Mouse (Mus musculus) C2C12 (cell line): ENCODE measurements around the gene Zfp462. TPM values are rescaled to one million over a fixed set of nuclear protein-coding genes. Genes with fewer than 3 reads are reported as not detected.
"Not testable (repeated sequence)": the region's sequence is repeated elsewhere in the genome, so short reads cannot be mapped to it uniquely, and the experiment has no call there.

Source experiments
- H3K27me3 ChIP-seq: one replicate; pipeline ENCODE4 v1.6.1; 2011; ENCODE audit not compliant: control insufficient read depth, insufficient read depth, insufficient read length
- H3K36me3 ChIP-seq: one replicate; pipeline ENCODE4 v1.6.1; 2011; ENCODE audit not compliant: control insufficient read depth, insufficient read depth
- H3K4me3 ChIP-seq: one replicate; pipeline ENCODE4 v1.5.1; 2011; ENCODE audit warnings: mild to moderate bottlenecking, control low read depth; ENCODE audit not compliant: poor library complexity, insufficient read depth, severe bottlenecking
- H3K79me2 ChIP-seq: one replicate; pipeline ENCODE4 v1.6.1; 2011; ENCODE audit not compliant: control insufficient read depth, insufficient read depth
- H3K79me3 ChIP-seq: one replicate; pipeline ENCODE4 v1.6.1; 2011; ENCODE audit warnings: low read depth, control low read depth
- H3ac ChIP-seq: one replicate; pipeline ENCODE3; 2011; ENCODE audit warnings: low read depth; ENCODE audit not compliant: control insufficient read depth, insufficient read length
- CEBPB ChIP-seq: IDR thresholded peaks from one replicate; pipeline ENCODE4 v1.6.1; 2011; ENCODE audit warnings: low read depth, mild to moderate bottlenecking, control low read depth, moderate library complexity
- CTCF ChIP-seq: IDR thresholded peaks from one replicate; pipeline ENCODE4 v1.5.1; 2011; ENCODE audit not compliant: control insufficient read depth, insufficient read depth, insufficient read length
- FOSL1 ChIP-seq: IDR thresholded peaks from one replicate; pipeline ENCODE4 v1.8.0; 2011; ENCODE audit warnings: mild to moderate bottlenecking, low read length; ENCODE audit not compliant: poor library complexity, insufficient read depth, severe bottlenecking
- MAX ChIP-seq: IDR thresholded peaks from one replicate; pipeline ENCODE4 v1.6.1; 2011; ENCODE audit warnings: mild to moderate bottlenecking, control low read depth
- MYOD1 ChIP-seq: IDR thresholded peaks from one replicate; pipeline ENCODE4 v1.6.1; 2011; ENCODE audit warnings: low read depth; ENCODE audit not compliant: control insufficient read depth, insufficient read length
- MYOG ChIP-seq: IDR thresholded peaks from one replicate; pipeline ENCODE4 v1.6.1; 2011; ENCODE audit not compliant: control insufficient read depth, insufficient read length; ENCODE audit errors: extremely low read depth
- USF1 ChIP-seq: IDR thresholded peaks from one replicate; pipeline ENCODE4 v1.6.1; 2011; ENCODE audit warnings: low read depth, mild to moderate bottlenecking, control low read depth, moderate library complexity
- polyA plus RNA-seq: library from polyadenylated mRNA; unstranded; fragments of >200 nt; fragmentation: generic; extraction: Trizol; gene quantifications from one replicate; pipeline ENCODE4 v1.2.1, GENCODE M21; 2012; ENCODE audit warnings: missing spikeins

Gene Zfp462
- polyA plus RNA-seq, 1 experiment, result 6.3 TPM

- no peaks in the 10 kb centered on the region for H3K36me3 ChIP-seq
- H3ac ChIP-seq, result no peak overlapping the region
- no peaks in the 10 kb centered on the region for H3K79me3 ChIP-seq
- no peaks in the 10 kb centered on the region for H3K27me3 ChIP-seq
- TF ChIP-seq USF1 (no peak), FOSL1 (no peak)
- no peaks in the 10 kb centered on the region for H3K79me2 ChIP-seq
- no peak overlapping the region for H3K4me3 ChIP-seq
These were observed 21.5 kb upstream of the Zfp462 start for GRCm38 (mm10) chr4:54923386-54923785.

DNA sequence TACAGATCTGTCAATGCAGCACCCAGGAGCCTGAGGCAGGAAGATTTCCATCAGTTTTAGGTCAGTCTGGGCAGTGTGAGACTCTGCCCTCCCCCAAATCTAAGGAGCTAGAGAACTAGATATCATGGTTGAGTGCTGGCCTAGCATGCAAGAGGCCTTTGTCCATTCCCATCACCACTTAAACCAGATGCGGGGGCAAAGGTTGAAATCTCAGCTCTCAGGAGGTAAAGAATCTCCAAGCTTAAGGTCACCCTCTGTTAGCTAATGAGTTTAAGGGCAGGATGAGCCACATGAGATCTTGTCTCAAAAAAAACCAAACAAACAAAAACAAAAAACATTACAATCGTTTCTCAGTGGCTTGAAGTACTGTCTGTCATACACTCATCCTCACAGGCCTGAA lies 20.5 kb upstream of the Zfp462 start:
- Histone ChIP-seq H3K36me3 (no peaks in the 10 kb centered on the region), H3K4me3 (no peak overlapping the region), H3K27me3 (no peaks in the 10 kb centered on the region), H3K79me2 (no peaks in the 10 kb centered on the region), H3K79me3 (no peaks in the 10 kb centered on the region), H3ac (no peak overlapping the region)
- TF ChIP-seq CTCF (no peak), CEBPB (no peak), MAX (no peak), MYOG (no peak), FOSL1 (no peak), USF1 (no peak), MYOD1 (no peak)

- not testable (repeated sequence) for H3K36me3 ChIP-seq, H3K4me3 ChIP-seq, H3K79me3 ChIP-seq, H3K27me3 ChIP-seq, H3K79me2 ChIP-seq, H3ac ChIP-seq
These were observed 18.4 kb upstream of the Zfp462 start for GRCm38 (mm10) chr4:54926456-54926855.

DNA sequence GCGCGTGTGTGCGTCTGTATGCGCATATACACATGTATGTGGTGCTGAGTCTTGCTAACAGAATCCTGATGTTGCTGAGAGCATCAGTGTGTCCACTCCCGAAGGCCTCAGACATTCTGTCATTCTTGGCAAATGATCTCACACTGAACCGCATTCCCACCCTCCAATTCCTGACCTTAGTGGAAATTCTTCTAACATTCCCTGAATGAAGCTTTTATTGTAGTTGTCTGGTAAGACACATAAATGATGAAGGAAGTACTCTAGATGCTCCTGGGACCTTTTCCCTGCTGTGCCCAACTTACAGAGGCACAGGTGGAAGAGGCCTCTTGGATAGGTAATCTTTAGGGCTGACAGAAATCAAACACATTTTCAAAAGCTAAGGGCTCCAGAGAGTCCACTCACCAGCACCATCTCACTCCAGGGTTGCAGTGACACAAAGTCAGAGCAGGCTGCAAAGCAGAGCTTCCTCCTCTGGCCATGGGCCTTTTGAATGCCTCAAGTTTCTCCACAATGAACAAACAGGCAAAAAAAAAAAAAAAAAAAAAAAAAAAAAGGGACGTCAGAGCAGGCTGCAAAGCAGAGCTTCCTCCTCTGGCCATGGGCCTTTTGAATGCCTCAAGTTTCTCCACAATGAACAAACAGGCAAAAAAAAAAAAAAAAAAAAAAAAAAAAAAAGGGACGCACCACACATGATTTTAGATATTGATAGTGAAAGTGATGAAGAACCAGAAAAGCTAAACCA lies 17.4 kb upstream of the Zfp462 start:
- H3K79me3 ChIP-seq, H3K36me3 ChIP-seq: not testable (repeated sequence)

GRCm38 (mm10) chr4:54929686-54930085 lies 15.2 kb upstream of the Zfp462 start:
- no peaks in the 10 kb centered on the region for H3K36me3 ChIP-seq
- no peak overlapping the region for H3ac ChIP-seq
- H3K27me3 ChIP-seq, result no peaks in the 10 kb centered on the region
- H3K79me2 ChIP-seq, result no peaks in the 10 kb centered on the region
- no peak overlapping the region for H3K4me3 ChIP-seq
- no peaks in the 10 kb centered on the region for H3K79me3 ChIP-seq
- TF ChIP-seq CEBPB (no peak), MYOD1 (no peak), USF1 (no peak), MAX (no peak)

More for the DNA sequence above, 17.4 kb upstream of the Zfp462 start:
- H3K79me2 ChIP-seq, H3K27me3 ChIP-seq, H3ac ChIP-seq, H3K4me3 ChIP-seq: not testable (repeated sequence)

GRCm38 (mm10) chr4:54932668-54933067 lies 12.2 kb upstream of the Zfp462 start:
- peak; percentile 91 for TF ChIP-seq MYOD1
- TF ChIP-seq MYOG, result no peak
- H3K27me3 ChIP-seq, result no peaks in the 10 kb centered on the region
- no peak overlapping the region for H3K4me3 ChIP-seq
- no peak overlapping the region for H3ac ChIP-seq
- H3K79me3 ChIP-seq, result no peaks in the 10 kb centered on the region
- H3K36me3 ChIP-seq, result no peaks in the 10 kb centered on the region
- H3K79me2 ChIP-seq, result no peaks in the 10 kb centered on the region

GRCm38 (mm10) chr4:54937161-54937560 lies 7.7 kb upstream of the Zfp462 start:
- no peaks in the 10 kb centered on the region for H3K36me3 ChIP-seq
- H3K27me3 ChIP-seq, result no peaks in the 10 kb centered on the region
- TF ChIP-seq USF1 (no peak), CEBPB (no peak), FOSL1 (no peak), MYOG (no peak), CTCF (no peak), MYOD1 (no peak)
- no peak overlapping the region for H3ac ChIP-seq
- H3K4me3 ChIP-seq, result no peak overlapping the region
- no peaks in the 10 kb centered on the region for H3K79me2 ChIP-seq
- no peaks in the 10 kb centered on the region for H3K79me3 ChIP-seq
